Mouse (Mus musculus) heart, postnatal 14 days (tissue): ENCODE measurements around the gene Ttll11. TPM values are rescaled to one million over a fixed set of nuclear protein-coding genes. Genes with fewer than 3 reads are reported as not detected.

ENCODE experiments used
- DNase-seq, 2 experiments: peaks; one replicate each; pipeline ENCODE4 v3.0.0; 2021 to 2022
- intact Hi-C: fragments of 180-260 bp; cut with DNase I; formaldehyde crosslinking; loops from one replicate; pipeline ENCODE4 v1.15.1; 2025
- total RNA-seq, 2 experiments: library from RNA; stranded (reverse); gene quantifications; 2 replicates each; pipeline ENCODE4 v1.2.3; 2021

Ttll11 gene
- total RNA-seq, 2 experiments from 2014 or later: 1.3 to 1.9 TPM

DNA sequence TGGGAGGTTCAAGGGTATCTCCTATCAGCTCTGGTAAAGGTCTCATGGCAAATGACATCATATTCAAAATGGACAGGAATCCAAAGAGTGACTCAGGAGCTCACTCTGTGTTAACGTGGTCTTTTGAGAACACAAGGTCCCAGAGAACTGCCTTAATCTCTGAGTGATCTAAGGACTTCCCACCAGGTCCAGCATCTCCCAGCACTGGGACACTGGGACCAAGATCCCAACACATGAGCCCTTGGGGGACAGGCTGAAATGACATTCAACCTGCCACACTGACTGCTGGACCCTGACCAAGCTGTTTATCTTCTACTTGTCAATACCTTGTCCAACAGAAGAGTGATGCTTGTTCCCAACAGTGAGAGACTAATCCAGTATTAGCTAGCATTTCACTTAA lies 68.0 kb downstream of the Ttll11 start:
- intact Hi-C loops: no loop called here
- no peak for DNase-seq

- DNase-seq: no peak
- intact Hi-C loops: no loop called here
Measured at GRCm38 (mm10) chr2:35910740-35911139, 69.0 kb downstream of the Ttll11 start.

DNA sequence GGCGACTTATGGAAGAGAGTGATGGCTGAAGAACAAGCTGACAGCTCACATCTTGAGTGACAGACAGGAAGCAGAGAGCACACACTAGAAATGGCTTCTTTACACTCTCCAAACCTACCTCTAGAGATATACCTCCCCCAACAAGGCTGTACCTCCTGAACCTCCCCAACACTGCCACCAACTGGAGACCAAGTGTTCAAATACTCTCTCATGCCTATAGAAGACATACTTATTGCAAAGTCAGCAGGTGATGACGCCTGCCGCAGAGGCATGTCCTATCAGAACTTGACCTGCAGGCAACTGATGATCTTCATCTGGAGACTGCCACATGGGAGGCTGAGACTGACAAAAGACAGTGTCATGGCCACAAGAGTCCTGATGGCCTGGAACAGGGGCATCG lies 70.4 kb downstream of the Ttll11 start:
- intact Hi-C loops: loop anchor here (5.0 kb wide), 1 partner anchor 182 kb away; no protein-coding TSS in a partner anchor
- no peak for DNase-seq

DNA sequence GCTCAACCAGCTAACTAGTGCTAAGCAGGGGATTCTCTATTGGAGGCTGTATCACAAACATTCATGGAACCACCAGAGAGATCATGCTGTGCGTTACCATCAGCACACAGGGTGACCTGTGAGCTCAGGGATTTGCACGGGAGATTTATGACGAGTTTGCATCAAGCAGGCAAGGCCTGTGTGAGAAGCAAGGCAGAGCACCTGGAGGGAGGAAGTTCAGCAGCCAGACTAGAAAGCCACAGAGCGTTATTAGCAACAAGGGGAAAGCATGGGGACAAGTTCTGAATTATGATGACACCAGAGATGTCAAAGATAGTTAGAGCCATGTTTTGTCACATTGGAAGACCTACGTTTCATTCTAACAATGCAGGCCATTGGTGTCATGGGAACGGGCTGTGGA lies 72.1 kb downstream of the Ttll11 start:
- DNase-seq: no peak
- intact Hi-C loops: loop anchor here (2.0 to 5.0 kb wide), 3 partner anchors 180 to 363 kb away; no protein-coding TSS in a partner anchor

GRCm38 (mm10) chr2:35906174-35906798 lies 73.4 kb downstream of the Ttll11 start:
- intact Hi-C loops: loop anchor here (2.0 to 5.0 kb wide), 3 partner anchors 179 to 361 kb away; no protein-coding TSS in a partner anchor
- DNase-seq: peak; percentile 57 to 73

DNA sequence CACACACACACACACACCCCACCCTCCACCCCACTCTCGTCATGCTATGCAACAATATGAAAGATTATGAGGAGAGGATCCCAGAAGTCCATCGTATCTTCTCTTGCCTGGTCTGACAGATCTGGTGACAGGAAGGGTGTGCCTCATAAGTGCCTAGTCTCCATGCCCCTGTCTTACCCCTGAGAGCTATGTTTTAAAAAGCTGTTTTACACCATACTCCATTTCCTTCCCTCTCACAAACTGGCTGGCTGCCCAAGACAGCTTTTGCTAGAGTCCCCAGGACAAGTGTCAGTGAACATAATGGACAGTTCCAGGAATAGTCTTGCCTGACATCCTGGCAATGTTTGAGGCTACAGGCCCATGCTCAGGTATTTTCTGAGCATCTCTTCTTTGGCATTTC lies 78.9 kb downstream of the Ttll11 start:
- DNase-seq: peak; percentile 53 to 62
- intact Hi-C loops: loop anchor here (5.0 kb wide), 1 partner anchor 69 kb away; no protein-coding TSS in a partner anchor

- no peak for DNase-seq
- intact Hi-C loops: loop anchor here (5.0 kb wide), 1 partner anchor 67 kb away; no protein-coding TSS in a partner anchor
Measured at GRCm38 (mm10) chr2:35899712-35900111, 80.0 kb downstream of the Ttll11 start.

DNA sequence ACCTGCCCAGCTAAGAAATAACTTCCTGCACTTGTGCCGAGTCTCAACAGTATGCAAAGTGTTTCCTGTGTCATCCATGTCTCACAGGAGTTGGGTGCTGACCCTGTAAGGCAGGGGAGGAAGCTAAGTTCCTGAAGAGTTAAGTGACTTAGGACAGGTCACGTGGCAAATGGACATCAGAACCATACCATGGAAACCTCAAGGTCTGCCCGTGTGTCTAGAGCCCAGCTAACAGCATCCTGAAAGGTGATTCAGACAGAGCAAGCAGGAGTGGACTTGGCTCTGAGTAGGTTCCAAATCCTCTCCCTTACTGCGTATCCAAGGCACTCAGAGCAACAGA lies 80.6 kb downstream of the Ttll11 start:
- no peak for DNase-seq
- intact Hi-C loops: no loop called here

DNA sequence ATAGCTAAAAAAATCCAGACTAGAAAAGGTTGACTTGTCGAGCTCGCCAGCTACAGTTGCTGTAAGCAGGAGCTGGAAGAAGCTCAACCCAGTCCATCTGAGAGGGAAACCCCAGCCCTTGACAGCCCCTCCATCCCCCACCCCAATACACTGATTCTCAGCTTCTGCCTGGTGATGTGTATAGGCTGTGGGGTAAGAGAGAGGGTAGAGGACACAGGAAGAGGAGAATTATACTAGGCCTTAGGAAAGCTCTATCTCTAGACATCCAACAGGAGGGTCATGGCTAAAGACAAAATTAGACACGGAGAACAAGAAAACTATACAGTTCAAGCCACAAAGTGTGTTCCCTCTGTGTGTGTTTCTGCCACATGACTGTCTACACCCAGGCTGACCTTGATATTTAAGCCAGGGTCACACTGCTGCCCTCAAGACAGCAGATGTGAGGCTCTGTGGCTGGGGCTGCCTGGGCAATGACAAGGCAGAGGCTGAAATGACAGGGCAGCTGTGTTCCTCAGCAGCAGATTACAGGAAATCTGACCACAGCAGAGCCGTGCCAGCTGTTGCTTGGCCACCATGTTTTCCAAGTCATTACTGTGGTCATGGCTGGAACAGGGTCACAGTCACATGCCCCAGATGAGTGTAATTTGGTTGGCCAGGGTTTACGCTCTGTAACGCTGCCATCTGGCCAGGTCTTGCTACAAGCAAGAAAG lies 81.1 kb downstream of the Ttll11 start:
- intact Hi-C loops: no loop called here
- DNase-seq: peak; percentile 64 to 75

- no peak for DNase-seq
- intact Hi-C loops: no loop called here
Measured at GRCm38 (mm10) chr2:35897125-35897524, 82.6 kb downstream of the Ttll11 start.

DNA sequence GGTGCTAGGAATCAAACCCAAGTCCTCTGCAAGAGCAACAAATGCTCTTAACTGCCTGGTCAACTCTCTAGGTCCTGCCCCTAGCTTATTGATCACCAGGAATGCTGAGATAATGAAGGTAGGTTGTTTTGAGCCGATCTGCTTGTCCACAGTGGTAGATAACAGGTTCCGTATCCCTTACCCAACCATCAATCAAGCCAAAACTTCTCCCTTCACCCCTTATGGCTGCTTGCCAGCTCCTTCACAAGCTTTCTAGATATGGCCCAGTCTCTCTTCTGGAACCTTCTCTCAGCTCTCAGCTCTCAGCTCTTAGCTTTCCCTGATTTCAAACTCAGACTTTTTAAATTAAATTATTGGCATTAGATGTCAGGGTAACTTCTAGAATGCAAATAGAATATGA lies 85.2 kb downstream of the Ttll11 start:
- DNase-seq: no peak
- intact Hi-C loops: no loop called here

DNA sequence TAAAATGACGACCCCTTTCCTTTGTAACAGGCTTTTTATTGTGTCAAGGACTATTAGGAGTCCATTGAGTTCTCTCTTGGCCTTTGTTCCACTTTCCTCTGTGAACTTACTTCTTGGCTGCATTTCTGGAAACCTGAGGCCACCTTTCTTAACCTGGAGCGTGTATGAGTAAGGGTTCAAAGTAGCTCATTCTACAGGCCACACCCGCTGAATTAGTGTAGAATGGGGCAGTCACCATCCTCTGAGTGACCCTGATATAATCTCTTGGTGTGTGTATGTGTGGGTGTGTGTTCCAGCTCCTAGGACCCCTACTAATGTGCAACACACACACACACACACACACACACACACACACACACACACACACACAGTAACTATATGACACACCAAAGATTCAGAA lies 89.1 kb downstream of the Ttll11 start:
- DNase-seq: no peak
- intact Hi-C loops: no loop called here

DNA sequence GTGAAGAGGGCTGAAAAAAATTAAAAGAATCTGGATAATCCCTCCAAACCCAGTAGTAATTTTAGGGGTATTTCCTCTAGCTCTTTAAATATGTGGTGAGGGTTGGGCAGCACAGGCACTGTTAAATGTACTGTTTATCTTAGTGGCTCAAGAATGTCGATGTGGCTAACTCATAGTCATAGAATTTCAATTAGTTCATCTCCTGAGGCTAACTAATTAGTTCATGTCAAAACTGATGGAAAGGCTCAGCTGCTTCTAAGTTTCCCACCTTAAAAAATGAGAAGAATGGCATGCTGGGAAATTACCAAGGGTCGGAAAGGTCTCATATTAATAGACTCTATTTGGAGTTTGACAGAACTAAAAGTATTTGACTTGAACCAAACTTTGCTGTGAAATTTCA lies 89.9 kb downstream of the Ttll11 start:
- intact Hi-C loops: no loop called here
- no peak for DNase-seq

GRCm38 (mm10) chr2:35884296-35884695 lies 95.4 kb downstream of the Ttll11 start:
- DNase-seq: no peak
- intact Hi-C loops: no loop called here

GRCm38 (mm10) chr2:35882336-35882987 lies 97.3 kb downstream of the Ttll11 start:
- intact Hi-C loops: no loop called here
- no peak for DNase-seq

DNA sequence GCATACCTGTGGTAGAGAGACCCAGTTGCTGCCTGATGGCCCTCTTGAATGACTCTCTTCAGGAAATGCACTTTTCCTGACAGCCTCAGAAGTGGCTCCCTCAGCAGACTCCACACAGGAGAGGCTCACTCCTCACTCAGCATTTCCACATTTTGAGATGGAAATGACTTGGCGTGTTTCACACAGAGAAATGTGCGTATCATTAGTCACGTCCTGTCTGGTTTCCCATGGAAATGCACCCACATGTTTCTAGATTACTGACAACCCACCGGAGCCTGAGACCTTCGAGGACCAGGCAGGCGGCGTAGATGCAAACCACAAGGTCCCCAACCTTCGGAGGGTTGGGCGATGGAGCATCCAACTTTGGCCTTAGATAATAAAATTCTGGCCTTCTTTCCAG lies 97.8 kb downstream of the Ttll11 start:
- DNase-seq: no peak
- intact Hi-C loops: no loop called here

GRCm38 (mm10) chr2:35880362-35880761 lies 99.4 kb downstream of the Ttll11 start:
- intact Hi-C loops: no loop called here
- DNase-seq: no peak

DNA sequence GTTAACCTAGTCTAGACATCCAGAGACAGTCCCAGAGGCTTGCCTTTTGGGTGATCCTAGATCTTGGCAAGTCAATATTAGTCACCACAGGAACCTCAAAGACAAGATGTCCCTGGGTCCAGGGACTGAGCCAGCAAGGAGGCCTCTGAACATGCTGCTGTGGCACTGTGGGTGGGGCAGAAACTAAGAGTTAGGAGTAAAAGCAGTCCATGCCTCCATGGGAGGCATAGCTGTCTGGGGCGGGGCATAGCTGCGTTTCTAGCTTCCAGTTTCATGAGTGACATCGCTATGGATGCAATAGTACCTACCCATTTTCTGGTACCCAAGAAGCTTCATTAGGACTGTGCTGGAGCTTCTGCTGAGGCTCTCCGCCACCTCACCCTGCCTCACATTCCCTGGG lies 99.8 kb downstream of the Ttll11 start:
- intact Hi-C loops: no loop called here
- no peak for DNase-seq

DNA sequence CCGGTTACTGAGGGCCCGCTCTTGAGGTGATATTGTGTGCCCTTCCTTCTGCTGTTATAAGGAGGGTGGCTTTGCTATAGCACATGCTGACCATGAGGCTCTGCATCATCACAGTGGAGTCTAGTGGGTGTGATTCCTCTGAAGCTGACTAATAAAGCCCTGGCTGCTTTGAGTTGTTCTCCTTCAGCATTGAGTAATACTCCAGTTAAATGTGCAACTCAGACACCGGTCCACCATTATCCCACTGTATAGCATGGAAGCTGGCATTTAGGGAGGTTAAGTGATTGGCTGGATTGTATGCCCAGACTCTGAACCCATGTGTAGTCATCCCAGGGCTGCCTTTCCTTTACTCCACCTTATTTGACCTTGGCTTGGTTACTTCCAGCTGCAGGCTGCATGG lies 101.2 kb downstream of the Ttll11 start:
- intact Hi-C loops: no loop called here
- no peak for DNase-seq

DNA sequence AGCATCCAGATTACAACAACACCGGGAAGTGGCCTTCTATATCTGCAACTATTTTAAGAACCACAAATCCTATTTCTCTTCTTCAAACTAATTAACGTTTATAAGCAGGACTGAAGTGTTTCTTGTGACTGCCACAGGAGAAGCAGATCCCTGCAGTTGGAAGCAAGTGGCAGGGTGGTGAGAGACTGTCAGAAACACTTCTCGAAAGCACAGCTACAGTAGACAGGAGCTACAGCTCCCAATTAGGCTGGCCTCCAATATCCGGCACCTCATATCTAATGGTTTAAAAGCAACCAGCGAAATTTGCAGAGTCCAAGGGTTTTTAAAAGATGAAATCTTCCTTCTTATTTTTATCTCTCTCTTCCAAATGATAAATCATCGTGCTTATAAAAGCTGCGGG lies 104.1 kb downstream of the Ttll11 start:
- intact Hi-C loops: no loop called here

GRCm38 (mm10) chr2:35874421-35874820 lies 105.3 kb downstream of the Ttll11 start:
- DNase-seq: no peak
- intact Hi-C loops: no loop called here

More for the DNA sequence above, 104.1 kb downstream of the Ttll11 start:
- DNase-seq: no peak

DNA sequence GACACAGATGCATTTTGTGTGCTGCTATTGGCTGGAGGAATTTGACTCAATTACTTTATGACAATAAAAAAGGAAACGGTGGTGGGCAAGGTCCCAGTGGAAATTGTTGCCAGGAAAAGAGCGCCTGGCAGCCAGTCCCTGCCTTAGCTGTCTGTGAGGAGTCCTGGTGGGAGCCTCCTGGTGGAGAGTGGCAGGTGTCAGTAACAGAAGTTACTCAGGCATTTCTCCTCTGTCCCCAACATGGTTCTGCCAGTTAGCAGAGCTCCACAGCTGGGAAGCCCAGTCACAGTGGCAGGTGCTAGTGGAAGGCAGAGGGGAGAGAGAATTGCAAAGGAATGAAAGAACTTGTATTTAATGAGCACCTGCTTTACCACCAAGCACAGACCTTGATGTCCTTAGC lies 110.5 kb downstream of the Ttll11 start:
- intact Hi-C loops: no loop called here
- no peak for DNase-seq
